Mouse (Mus musculus) G1E (cell line): ENCODE measurements around the gene Mtor.

Experiments used
- CTCF ChIP-seq: IDR thresholded peaks from 2 replicates; pipeline ENCODE4 v1.5.1; 2012; ENCODE audit warnings: low read depth, low read length, inconsistent platforms, mixed read lengths
- TAL1 ChIP-seq: conservative IDR thresholded peaks from 2 replicates; pipeline ENCODE4 v1.6.1; 2012; ENCODE audit warnings: low read depth, low read length, inconsistent platforms, mixed read lengths

DNA sequence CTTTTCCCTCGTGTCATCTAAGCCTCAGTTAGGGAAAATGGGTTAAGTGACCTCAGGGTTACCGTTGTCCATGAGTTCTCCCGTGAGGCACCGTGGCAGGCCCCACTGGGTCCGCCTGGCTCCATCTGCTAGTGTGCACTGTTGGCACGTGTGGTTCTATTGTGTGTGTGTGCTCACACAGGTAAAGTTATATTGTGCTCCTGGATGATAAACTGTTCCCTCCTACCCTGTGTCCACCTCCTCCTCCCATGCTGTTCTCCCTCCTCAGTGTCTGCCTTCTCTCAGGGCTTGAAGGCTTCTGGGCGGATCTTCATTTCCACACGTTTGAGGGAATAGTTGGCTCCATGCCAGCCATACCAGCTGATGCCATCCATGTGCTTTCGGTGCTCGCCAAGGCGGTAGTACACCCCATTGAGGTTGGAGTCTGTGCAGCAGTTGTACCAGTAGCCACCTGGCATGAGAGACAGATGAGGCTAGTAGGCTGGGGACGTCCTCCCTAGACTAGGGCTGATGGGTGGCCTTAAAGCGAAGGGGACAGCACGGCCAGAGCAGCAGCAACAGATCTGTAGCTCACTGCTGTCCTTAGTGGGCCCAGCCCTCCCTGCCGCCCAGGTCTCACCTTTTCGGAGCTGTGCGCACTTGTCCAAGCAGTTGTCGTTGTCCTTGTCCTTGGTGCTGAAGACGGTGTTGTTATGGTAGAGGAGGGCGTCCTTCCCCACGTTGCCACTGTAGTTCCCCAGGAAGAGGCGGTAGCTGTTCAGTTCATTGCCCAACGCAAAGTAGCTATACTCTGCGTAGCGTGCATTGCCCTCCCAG is 47.7 kb downstream of the Mtor start:
- no peak for TF ChIP-seq CTCF
- TF ChIP-seq TAL1, result no peak
